Mouse (Mus musculus) liver, adult 2 months (tissue): ENCODE results near the gene Krt9. TPM values are rescaled to one million over a fixed set of nuclear protein-coding genes. Genes with fewer than 3 reads are reported as not detected.

ENCODE experiments used
- DNase-seq: peaks from one replicate; pipeline ENCODE4 v3.0.0-alpha.2; 2011; ENCODE audit warnings: low read depth, low spot score; ENCODE audit errors: extremely low read depth
- H3K27ac ChIP-seq: fragments of 200-500 bp; replicated peaks from 2 replicates; pipeline ENCODE4 v1.5.1; 2012; ENCODE audit warnings: low read depth, mild to moderate bottlenecking, control low read depth, inconsistent platforms, low read length; ENCODE audit not compliant: insufficient read depth
- H3K27me3 ChIP-seq: fragments of 200-500 bp; 2 replicates; pipeline ENCODE4 v1.6.1; 2012; ENCODE audit warnings: mild to moderate bottlenecking, moderate library complexity, low read length, inconsistent platforms; ENCODE audit not compliant: control insufficient read depth, insufficient read depth
- H3K36me3 ChIP-seq: fragments of 200-500 bp; 2 replicates; pipeline ENCODE4 v1.6.1; 2012; ENCODE audit warnings: low read length, inconsistent platforms; ENCODE audit not compliant: control insufficient read depth, insufficient read depth
- H3K4me1 ChIP-seq: fragments of 200-500 bp; 2 replicates; pipeline ENCODE4 v1.6.1; 2011; ENCODE audit warnings: low read length; ENCODE audit not compliant: control insufficient read depth, insufficient read depth
- H3K4me3 ChIP-seq: fragments of 200-500 bp; 2 replicates; pipeline ENCODE4 v1.5.1; 2011; ENCODE audit warnings: low read depth, mild to moderate bottlenecking, control low read depth, low read length, moderate library complexity; ENCODE audit not compliant: insufficient read depth
- H3K79me2 ChIP-seq: fragments of 200-500 bp; 2 replicates; pipeline ENCODE4 v1.6.1; 2012; ENCODE audit warnings: inconsistent platforms, mild to moderate bottlenecking, low read length, moderate library complexity; ENCODE audit not compliant: control insufficient read depth, insufficient read depth
- H3K9ac ChIP-seq: fragments of 200-500 bp; 2 replicates; pipeline ENCODE4 v1.6.1; 2012; ENCODE audit warnings: low read depth, mild to moderate bottlenecking, control low read depth, inconsistent platforms, low read length
- CTCF ChIP-seq: fragments of 200-500 bp; IDR thresholded peaks from 2 replicates; pipeline ENCODE4 v1.5.1; 2011; ENCODE audit warnings: low read depth, low read length, control low read depth
- POLR2A ChIP-seq: fragments of 200-500 bp; IDR thresholded peaks from 2 replicates; pipeline ENCODE4 v1.6.1; 2011; ENCODE audit warnings: low read length, control low read depth; ENCODE audit not compliant: insufficient read depth; ENCODE audit errors: extremely low read depth
- WGBS: fragments of 180-500 bp; shearing (Covaris S2); methylation state at CpG from one replicate; pipeline ENCODE4 v1.1.7; 2018; 5-methylcytosine and 5-hydroxymethylcytosine counted together
- polyA plus RNA-seq: library from polyadenylated mRNA; depleted of rRNA; stranded (reverse); fragments of >200 nt; gene quantifications from 2 replicates; pipeline ENCODE4 v1.2.3, GENCODE M21; 2012
- total RNA-seq: library from RNA; depleted of rRNA; stranded (reverse); fragments of >200 nt; gene quantifications from 2 replicates; pipeline ENCODE4 v1.2.3, GENCODE M21; 2014

The Krt9 gene
- total and polyA plus RNA-seq, 2 experiments: not detected

DNA sequence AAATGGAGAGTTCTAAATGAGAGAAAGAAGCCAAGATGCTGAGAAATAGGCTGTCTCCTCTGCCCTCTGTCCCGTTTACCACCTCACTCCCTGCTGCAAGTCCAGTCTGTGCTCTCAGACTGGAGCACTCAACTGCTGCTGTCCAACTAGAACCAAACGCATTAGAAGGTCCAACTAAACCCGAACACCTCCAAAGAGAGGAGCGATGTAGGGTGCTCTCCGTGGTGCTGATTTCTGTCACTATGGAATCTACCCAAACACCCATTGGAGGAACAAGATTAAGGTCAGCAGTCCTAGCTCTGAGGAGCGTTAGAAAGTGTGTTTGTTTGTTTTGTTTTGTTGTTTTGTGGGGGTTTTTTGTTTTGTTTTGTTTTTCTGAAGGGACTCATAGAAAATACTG lies 10.4 kb upstream of the Krt9 start:
- peak; percentile 5 for DNase-seq
- Histone ChIP-seq H3K4me1 (no peaks in the 10 kb centered on the region), H3K79me2 (no peaks in the 10 kb centered on the region), H3K27ac (no peak overlapping the region), H3K27me3 (no peaks in the 10 kb centered on the region), H3K36me3 (no peaks in the 10 kb centered on the region), H3K4me3 (no peak overlapping the region), H3K9ac (no peak overlapping the region)
- 12% methylated on average over 6 of the region's 6 CpGs for WGBS
- TF ChIP-seq POLR2A (no peak), CTCF (no peak)

DNA sequence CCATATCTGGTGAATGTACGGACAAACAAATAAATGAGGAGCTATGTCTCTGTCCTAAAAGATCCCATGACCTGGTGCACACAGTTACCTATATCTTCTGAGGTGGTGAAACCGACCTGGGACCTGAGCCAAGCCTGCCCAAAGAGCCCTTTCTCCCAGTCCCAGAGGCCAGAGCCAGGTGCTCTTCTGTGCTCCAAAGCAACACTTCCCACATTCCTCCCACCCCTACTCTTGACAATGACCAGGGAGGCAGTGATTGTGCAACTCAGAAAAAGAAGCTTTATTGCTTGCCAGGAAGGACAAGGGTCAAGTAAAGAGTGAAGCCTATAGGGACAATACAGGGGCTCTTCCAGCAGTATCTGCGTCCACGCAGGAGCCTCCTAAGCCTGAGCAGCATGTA lies 9.9 kb upstream of the Krt9 start:
- Histone ChIP-seq H3K4me1 (no peaks in the 10 kb centered on the region), H3K36me3 (no peaks in the 10 kb centered on the region), H3K27ac (no peak overlapping the region), H3K79me2 (no peaks in the 10 kb centered on the region), H3K27me3 (no peaks in the 10 kb centered on the region), H3K9ac (no peak overlapping the region), H3K4me3 (no peak overlapping the region)
- WGBS: 79% methylated on average over 4 of the region's 4 CpGs
- no peak for DNase-seq
- TF ChIP-seq POLR2A (no peak), CTCF (no peak)

DNA sequence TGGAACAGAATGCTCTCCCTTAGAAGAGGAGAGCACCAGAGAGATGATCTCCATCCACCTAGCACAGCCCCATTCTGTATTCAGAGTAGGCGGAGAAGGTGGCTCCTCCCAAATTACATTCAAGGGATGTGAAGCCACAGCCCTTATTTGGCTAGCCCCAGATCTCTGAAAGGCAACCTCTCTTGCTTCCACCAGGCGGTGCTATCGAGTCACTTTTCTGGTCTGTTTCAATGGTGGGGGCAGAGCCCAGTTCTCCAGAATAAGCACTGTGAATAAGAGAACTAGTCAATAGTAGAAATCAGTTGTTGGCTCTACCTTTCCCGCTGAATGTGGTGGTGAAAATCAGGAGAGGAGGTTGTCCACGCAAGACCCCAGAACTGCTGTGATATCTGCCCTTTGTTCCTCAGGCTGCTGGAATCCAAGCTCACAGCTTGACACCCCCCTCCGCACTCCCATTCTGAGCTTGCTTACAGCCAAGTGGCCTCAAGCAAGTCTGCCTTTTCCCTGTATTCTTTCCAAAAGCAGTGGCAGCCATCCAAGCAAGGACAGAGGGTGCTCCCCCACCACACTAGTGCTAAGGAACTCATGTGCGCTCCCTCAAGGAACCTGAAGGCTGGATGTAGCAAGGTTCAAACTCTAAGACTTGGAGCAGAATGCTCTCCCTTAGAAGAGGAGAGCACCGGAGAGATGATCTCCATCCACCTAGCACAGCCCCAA lies 7.2 kb upstream of the Krt9 start:
- TF ChIP-seq POLR2A: no peak
- peak; percentile 28; the same call in 1 of the 2 replicates for TF ChIP-seq CTCF
- H3K79me2 ChIP-seq: no peaks in the 10 kb centered on the region
- no peaks in the 10 kb centered on the region for H3K27me3 ChIP-seq
- H3K36me3 ChIP-seq: no peaks in the 10 kb centered on the region
- no peaks in the 10 kb centered on the region for H3K4me1 ChIP-seq
- no peak overlapping the region for H3K9ac ChIP-seq
- 42% methylated on average over 8 of the region's 8 CpGs for WGBS
- no peak for DNase-seq
- no peak overlapping the region for H3K27ac ChIP-seq
- no peak overlapping the region for H3K4me3 ChIP-seq

DNA sequence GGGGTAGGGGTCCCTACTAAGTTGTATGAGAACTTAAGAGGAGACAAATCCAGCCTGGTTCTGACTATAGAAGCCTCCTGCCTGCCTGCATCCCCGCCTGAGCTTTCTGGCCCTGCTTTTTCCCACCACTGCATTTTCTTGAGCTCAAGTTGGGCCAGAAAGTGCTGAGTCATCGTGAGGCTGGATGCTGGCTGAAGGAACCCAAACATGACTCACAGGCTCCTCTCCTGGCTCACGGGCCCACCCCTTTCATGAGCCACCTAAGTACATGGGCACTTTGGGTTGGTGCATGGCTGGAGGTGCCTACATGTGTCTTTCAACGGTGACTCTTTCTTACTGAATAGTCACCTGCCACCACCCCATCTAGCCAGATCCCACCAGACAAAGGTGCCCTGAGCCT lies 5.6 kb upstream of the Krt9 start:
- no peaks in the 10 kb centered on the region for H3K27me3 ChIP-seq
- H3K27ac ChIP-seq: no peak overlapping the region
- no peak overlapping the region for H3K9ac ChIP-seq
- H3K4me3 ChIP-seq: no peak overlapping the region
- TF ChIP-seq POLR2A: no peak
- no peaks in the 10 kb centered on the region for H3K36me3 ChIP-seq
- WGBS: 72% methylated on average over 4 of the region's 4 CpGs
- no peaks in the 10 kb centered on the region for H3K79me2 ChIP-seq
- H3K4me1 ChIP-seq: no peaks in the 10 kb centered on the region
- DNase-seq: no peak

DNA sequence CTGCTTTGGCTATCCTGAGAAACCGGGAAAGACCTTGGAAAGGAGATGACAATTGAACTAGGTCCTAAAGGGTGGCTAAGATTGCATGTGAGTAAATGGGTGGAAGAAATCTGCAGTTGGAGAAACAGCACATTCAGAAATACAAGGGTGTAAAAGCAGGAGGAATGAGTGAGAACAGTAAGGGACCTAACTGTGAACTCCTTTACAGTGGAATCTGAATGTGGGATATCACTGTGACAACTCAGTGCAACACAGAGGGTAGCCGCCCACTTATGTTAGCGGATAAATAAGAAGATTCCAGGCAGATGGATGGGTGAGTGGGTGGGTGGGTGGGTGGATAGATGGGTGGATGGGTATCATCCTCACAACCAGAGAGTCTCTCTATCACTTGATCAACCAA lies 1.2 kb downstream of the Krt9 start:
- Histone ChIP-seq H3K27ac (no peak overlapping the region), H3K4me3 (no peak overlapping the region), H3K79me2 (no peaks in the 10 kb centered on the region), H3K9ac (no peak overlapping the region), H3K4me1 (no peaks in the 10 kb centered on the region), H3K36me3 (no peaks in the 10 kb centered on the region), H3K27me3 (0 out of 2 replicates have a peak, but pooled peaks cover 11% of the 10 kb centered on the region)
- no peak for DNase-seq
- WGBS: 96% methylated on average over 3 of the region's 3 CpGs
- no peak for TF ChIP-seq CTCF
- no peak for TF ChIP-seq POLR2A

DNA sequence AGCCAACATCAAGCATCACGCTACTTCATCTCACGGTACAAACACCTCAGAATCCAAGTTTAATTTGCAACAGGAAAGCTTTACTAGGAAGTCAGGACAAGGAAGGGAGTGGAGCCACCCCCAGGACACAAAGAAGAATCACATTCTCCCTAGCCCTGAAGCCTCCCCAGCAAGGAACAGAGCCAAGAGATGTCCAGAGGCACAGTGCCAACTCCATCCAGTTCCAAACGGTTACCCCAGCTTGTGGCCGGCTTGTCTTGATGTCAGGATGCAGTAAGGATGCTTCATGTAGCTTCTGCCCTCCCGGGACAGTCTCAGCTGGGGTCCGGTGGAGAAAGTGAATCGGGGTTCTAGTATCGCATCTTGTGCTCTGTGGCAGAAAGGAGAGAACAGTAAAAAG lies 6.3 kb downstream of the Krt9 start:
- Histone ChIP-seq H3K4me1 (no peaks in the 10 kb centered on the region), H3K4me3 (no peak overlapping the region), H3K27me3 (0 out of 2 replicates have a peak, but pooled peaks cover 6% of the 10 kb centered on the region), H3K27ac (no peak overlapping the region), H3K9ac (no peak overlapping the region), H3K79me2 (no peaks in the 10 kb centered on the region), H3K36me3 (no peaks in the 10 kb centered on the region)
- 82% methylated on average over 8 of the region's 8 CpGs for WGBS
- DNase-seq: no peak
- TF ChIP-seq CTCF (no peak), POLR2A (no peak)
